Mouse (Mus musculus) adrenal gland, postnatal 4 days (tissue): ENCODE measurements around the gene Gm17027. TPM values are rescaled to one million over a fixed set of nuclear protein-coding genes. Genes with fewer than 3 reads are reported as not detected.
"Not testable (repeated sequence)": the region's sequence is repeated elsewhere in the genome, so short reads cannot be mapped to it uniquely, and the experiment has no call there.

ENCODE experiments used
- DNase-seq, 2 experiments: peaks; one replicate each; pipeline ENCODE4 v3.0.0; 2021 to 2022; ENCODE audit warnings: low spot score in 2 of 2, mixed read lengths in 2 of 2
- long read RNA-seq, 2 experiments: library from polyadenylated mRNA; stranded (forward); transcript quantifications; one replicate each; pipeline ENCODE4 v2.0.0; 2021
- total RNA-seq, 2 experiments: library from RNA; stranded (reverse); gene quantifications; 2 replicates each; pipeline ENCODE4 v1.2.3; 2021

Gm17027 gene
- not detected for total RNA-seq
- long read RNA-seq, experiment 1 = 0 reads
- long read RNA-seq, experiment 2 = 0 reads

- DNase-seq = not testable (repeated sequence)
These were observed at the start of gene Gm17027 for GRCm38 (mm10) chr14:42162522-42162921. Gm17027 (minus strand) TSS chr14:42162622.

DNA sequence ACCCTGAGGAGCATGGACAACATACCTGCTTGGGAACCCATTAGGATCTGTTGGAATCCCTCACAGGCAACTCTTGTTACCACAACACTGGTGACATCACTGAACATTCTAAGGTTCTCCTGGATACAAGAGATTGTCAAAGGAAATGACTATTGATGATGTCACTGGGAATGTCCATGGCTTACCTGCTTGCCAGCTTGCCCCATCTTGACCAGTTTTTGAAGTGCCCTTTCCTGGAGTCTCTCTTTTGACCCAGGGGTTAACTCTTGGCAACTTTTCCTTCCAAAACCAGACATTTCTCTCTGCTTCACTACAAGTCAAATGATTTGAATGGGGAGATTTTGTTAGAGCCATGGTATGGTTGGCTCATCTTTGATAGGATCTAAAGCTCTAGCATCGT, 28.3 kb upstream of the Gm17027 start, which contains the start of gene Gm3573:
TSS of gene Gm3573 (minus strand) at position 101 of the 400 bp plus-strand sequence.
- not testable (repeated sequence) for DNase-seq

GRCm38 (mm10) chr14:42183936-42184335, 21.5 kb upstream of the Gm17027 start:
- peak in 1 of 2 experiments; percentile 10 for DNase-seq

DNA sequence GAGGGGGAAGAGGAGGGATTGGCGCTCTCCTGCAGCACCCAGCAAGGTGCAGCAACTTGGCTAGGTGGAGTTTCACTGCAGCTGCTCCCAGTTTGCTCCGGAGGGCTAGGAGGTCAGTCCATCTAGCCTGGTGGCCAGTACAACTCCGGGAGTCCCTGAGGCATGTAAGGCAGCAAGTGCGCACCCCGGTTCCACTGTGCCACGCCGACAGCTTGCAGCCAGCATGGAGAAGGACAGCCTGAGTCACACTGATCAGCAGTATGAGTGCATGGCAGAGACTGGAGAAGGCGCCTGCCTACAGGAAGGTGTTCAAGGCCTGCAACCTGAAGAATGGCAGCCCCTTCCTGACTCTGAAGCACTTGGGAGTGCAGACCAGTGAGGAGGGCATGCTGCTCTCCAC, 27.9 kb downstream of the Gm17027 start:
- DNase-seq = peak; percentile 2

GRCm38 (mm10) chr14:42133806-42134205, 28.6 kb downstream of the Gm17027 start:
- DNase-seq = not testable (repeated sequence)

GRCm38 (mm10) chr14:42117269-42117668, 45.2 kb downstream of the Gm17027 start, which contains the start of gene Gm7951:
Gm7951 (minus strand) TSS chr14:42117369.
- not testable (repeated sequence) for DNase-seq

Other genes with a start within 250 kb of the Gm17027 start
- gene 1700049E17Rik1, start 237.7 kb downstream of the Gm17027 start, total RNA-seq = not detected
- gene 1700024B05Rik, start 218.6 kb downstream of the Gm17027 start, total RNA-seq = not detected
- not detected for gene Gm6401, start 194.7 kb downstream of the Gm17027 start, total RNA-seq
- gene Gm3543, start 179.3 kb downstream of the Gm17027 start, total RNA-seq = not detected
- not detected for gene Gm7951, start 45.3 kb downstream of the Gm17027 start, total RNA-seq
- not detected for gene Gm3573, start 28.2 kb upstream of the Gm17027 start, total RNA-seq
- not detected for gene Gm17026, start 97.4 kb upstream of the Gm17027 start, total RNA-seq
- not detected for gene Gm9611, start 134.7 kb upstream of the Gm17027 start, total RNA-seq
- not detected for gene Gm7995, start 147.6 kb upstream of the Gm17027 start, total RNA-seq